Mouse (Mus musculus) CD4-positive, CD25-positive, alpha-beta regulatory T cell, adult 2 months (primary cell): Measurements from ENCODE around the gene Cdk8.
"Not testable (repeated sequence)": the region's sequence is repeated elsewhere in the genome, so short reads cannot be mapped to it uniquely, and the experiment has no call there.

Experiments
- DNase-seq: peaks from one replicate; pipeline ENCODE4 v3.0.0-alpha.2; 2012; ENCODE audit warnings: low read depth, low spot score

Cdk8 gene

GRCm38 (mm10) chr5:146230864-146231654 lies at the start of gene Cdk8:
Gene Cdk8, plus strand, starts transcription at chr5:146231230.
- peak; percentile 97 for DNase-seq

GRCm38 (mm10) chr5:146185204-146185603 lies 45.8 kb upstream of the Cdk8 start, which contains the start of gene 1700001J03Rik:
Gene 1700001J03Rik, minus strand, starts transcription at chr5:146185304.
- not testable (repeated sequence) for DNase-seq

- peak; percentile 76 for DNase-seq
Measured at GRCm38 (mm10) chr5:146187441-146187840, 43.6 kb upstream of the Cdk8 start.

GRCm38 (mm10) chr5:146188144-146188543 lies 42.9 kb upstream of the Cdk8 start:
- DNase-seq, result no peak

- no peak for DNase-seq
Measured at GRCm38 (mm10) chr5:146188712-146189111, 42.3 kb upstream of the Cdk8 start.

GRCm38 (mm10) chr5:146190093-146190492 lies 40.9 kb upstream of the Cdk8 start:
- no peak for DNase-seq

GRCm38 (mm10) chr5:146190501-146191269 lies 40.3 kb upstream of the Cdk8 start:
- DNase-seq, result no peak

GRCm38 (mm10) chr5:146193360-146193759 lies 37.7 kb upstream of the Cdk8 start:
- DNase-seq, result no peak

- no peak for DNase-seq
Measured at GRCm38 (mm10) chr5:146199073-146199472, 32.0 kb upstream of the Cdk8 start.

GRCm38 (mm10) chr5:146199540-146199939 lies 31.5 kb upstream of the Cdk8 start:
- no peak for DNase-seq

GRCm38 (mm10) chr5:146200580-146200979 lies 30.4 kb upstream of the Cdk8 start:
- DNase-seq, result peak; percentile 12

GRCm38 (mm10) chr5:146203921-146204320 lies 27.1 kb upstream of the Cdk8 start:
- no peak for DNase-seq

- no peak for DNase-seq
Measured at GRCm38 (mm10) chr5:146205537-146205936, 25.5 kb upstream of the Cdk8 start.

GRCm38 (mm10) chr5:146220501-146220878 lies 10.5 kb upstream of the Cdk8 start:
- no peak for DNase-seq

GRCm38 (mm10) chr5:146220879-146221714 lies 9.9 kb upstream of the Cdk8 start, which contains the start of gene Rnf6:
Gene Rnf6, minus strand, starts transcription at chr5:146221555.
- DNase-seq, result peak; percentile 95

- peak; percentile 8 for DNase-seq
Measured at GRCm38 (mm10) chr5:146221722-146222121, 9.3 kb upstream of the Cdk8 start.

GRCm38 (mm10) chr5:146223786-146224185 lies 7.2 kb upstream of the Cdk8 start:
- no peak for DNase-seq

- DNase-seq, result no peak
Measured at GRCm38 (mm10) chr5:146227496-146227895, 3.5 kb upstream of the Cdk8 start.

GRCm38 (mm10) chr5:146229869-146230650 lies 970 bp upstream of the Cdk8 start:
- DNase-seq, result no peak

- peak; percentile 49 for DNase-seq
Measured at GRCm38 (mm10) chr5:146231655-146231996, 596 bp downstream of the Cdk8 start.

GRCm38 (mm10) chr5:146232056-146232675 lies 1.1 kb downstream of the Cdk8 start:
- no peak for DNase-seq
